Mouse (Mus musculus) forebrain, embryonic 14.5 days (tissue): ENCODE measurements around the gene Ltbp2. TPM values are rescaled to one million over a fixed set of nuclear protein-coding genes. Genes with fewer than 3 reads are reported as not detected.

Source experiments
- ATAC-seq: fragments of 200-750 bp; cut with Nextera tagmentation; 2 replicates; pipeline ENCODE4 v1.8.0; 2017; ENCODE audit warnings: mild to moderate bottlenecking, moderate library complexity
- DNase-seq: peaks from one replicate; pipeline ENCODE4 v3.0.0-alpha.2; 2015; ENCODE audit warnings: low spot score
- H3K27ac ChIP-seq: fragments of 300-500 bp; sonication (generic); 2 replicates; pipeline ENCODE4 v1.5.1; 2014; ENCODE audit warnings: low read depth, mild to moderate bottlenecking, control low read depth, low read length, moderate library complexity
- H3K27me3 ChIP-seq: fragments of 300-500 bp; sonication (generic); replicated peaks from 2 replicates; pipeline ENCODE4 v1.6.1; 2014; ENCODE audit warnings: low read length, control low read depth, mixed read lengths; ENCODE audit not compliant: control insufficient read depth, insufficient read depth
- H3K36me3 ChIP-seq: fragments of 300-500 bp; sonication (generic); 2 replicates; pipeline ENCODE4 v1.6.1; 2014; ENCODE audit warnings: low read length, control low read depth; ENCODE audit not compliant: control insufficient read depth, insufficient read depth
- H3K4me1 ChIP-seq: fragments of 300-500 bp; sonication (generic); 2 replicates; pipeline ENCODE4 v1.6.1; 2014; ENCODE audit warnings: antibody characterized with exemption, low read length, control low read depth; ENCODE audit not compliant: control insufficient read depth, insufficient read depth
- H3K4me2 ChIP-seq: fragments of 300-500 bp; sonication (generic); 2 replicates; pipeline ENCODE4 v1.6.1; 2014; ENCODE audit warnings: mild to moderate bottlenecking, control low read depth, low read length
- H3K4me3 ChIP-seq: fragments of 300-500 bp; sonication (generic); 2 replicates; pipeline ENCODE4 v1.5.1; 2014; ENCODE audit warnings: low read depth, low read length, control low read depth
- H3K9ac ChIP-seq: fragments of 300-500 bp; sonication (generic); 2 replicates; pipeline ENCODE4 v1.6.1; 2014; ENCODE audit warnings: mild to moderate bottlenecking, low read length, control low read depth, moderate library complexity
- H3K9me3 ChIP-seq: fragments of 300-500 bp; sonication (generic); replicated peaks from 2 replicates; pipeline ENCODE4 v1.6.1; 2016; ENCODE audit warnings: low read length, control low read depth, mixed read lengths; ENCODE audit not compliant: control insufficient read depth
- WGBS: fragments of 180-500 bp; shearing (Covaris S2); extraction: QIAGEN DNeasy Blood & Tissue Kit; methylation state at CpG from one replicate; pipeline ENCODE4 v1.1.7; 2014; 5-methylcytosine and 5-hydroxymethylcytosine counted together
- polyA plus RNA-seq: library from polyadenylated mRNA; unstranded; fragments of >200 nt; fragmentation: Nextera tagmentation; extraction: Ambion mirVana; gene quantifications from 2 replicates; pipeline ENCODE4 v1.2.1, GENCODE M21; 2014

Ltbp2 gene
- 0.04 TPM in 1 of 2 replicates, not detected in the other for polyA plus RNA-seq

DNA sequence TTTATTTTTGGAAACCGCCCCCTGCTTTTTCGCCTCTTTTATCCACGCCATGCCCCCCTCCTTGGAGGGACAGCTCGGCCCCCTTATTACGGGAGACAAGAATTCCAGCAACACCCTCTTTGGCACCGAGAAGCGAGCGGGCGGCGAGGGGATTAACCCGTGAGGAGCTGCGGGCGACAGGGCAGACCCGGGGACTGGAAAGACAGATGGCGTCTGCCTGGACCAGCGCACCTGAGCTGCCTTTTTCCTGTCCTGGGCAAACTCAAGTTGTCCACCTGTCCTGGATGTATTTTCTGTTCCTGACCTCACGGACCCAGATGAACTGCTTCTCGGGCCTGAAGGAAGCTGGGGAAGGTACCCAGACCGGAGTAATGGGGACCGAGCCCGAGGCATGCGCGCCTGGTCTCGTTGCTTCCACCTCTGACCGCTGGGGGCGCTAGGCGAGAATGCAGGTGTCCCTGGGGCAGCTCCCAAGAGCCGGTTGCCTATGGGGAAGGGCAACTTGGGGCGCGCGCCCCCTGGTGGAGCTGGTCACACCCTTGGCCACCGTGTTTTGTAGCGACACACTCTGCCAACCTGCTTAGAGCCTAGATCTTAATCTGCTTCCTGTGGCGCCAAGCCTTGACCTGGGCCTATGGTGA is at the start of gene Ltbp2:
TSS of gene Ltbp2 (minus strand) at position 52 of the 641 bp plus-strand sequence.
- Histone ChIP-seq H3K4me1 (0 out of 2 replicates have a peak, but pooled peaks cover 2% of the 10 kb centered on the region), H3K4me2 (peak within 1 kb of the TSS; percentile 46), H3K27me3 (peaks cover 47% of the 10 kb centered on the region), H3K27ac (no peak within 1 kb of the TSS), H3K9me3 (no peaks in the 10 kb centered on the region), H3K4me3 (peak within 1 kb of the TSS; percentile 17), H3K9ac (peak within 1 kb of the TSS; percentile 13; the same call in 1 of the 2 replicates), H3K36me3 (no peaks in the 10 kb centered on the region)
- WGBS: 2% methylated on average over 34 of the region's 34 CpGs
- DNase-seq: peak; percentile 48
- peak; percentile 42; the same call in 1 of the 2 replicates for ATAC-seq

DNA sequence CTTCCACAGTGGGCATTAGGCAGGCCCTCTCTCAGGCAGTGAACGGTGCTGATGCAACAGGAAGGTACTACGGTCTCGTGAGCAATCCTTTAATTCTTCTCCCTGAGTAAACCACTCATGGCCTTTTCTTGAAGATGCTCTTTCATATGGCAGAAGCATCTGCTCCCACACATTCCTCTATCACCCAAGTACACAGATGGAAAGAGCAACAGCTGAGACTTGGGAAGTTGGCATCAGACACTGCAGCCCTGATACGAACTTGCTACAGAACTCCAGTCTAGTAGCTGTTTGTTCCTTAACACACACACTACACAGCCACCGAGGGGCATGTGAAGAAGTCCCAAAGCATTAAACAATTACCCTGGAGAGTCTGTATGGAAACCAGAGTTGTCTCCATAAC is 48.0 kb upstream of the Ltbp2 start:
- ATAC-seq: no peak
- Histone ChIP-seq H3K4me1 (no peaks in the 10 kb centered on the region), H3K4me2 (no peak overlapping the region), H3K9ac (no peak overlapping the region), H3K27me3 (no peaks in the 10 kb centered on the region), H3K27ac (no peak overlapping the region), H3K9me3 (no peaks in the 10 kb centered on the region), H3K4me3 (no peak overlapping the region), H3K36me3 (peaks cover 83% of the 10 kb centered on the region)
- WGBS: 84% methylated on average over 5 of the region's 5 CpGs
- no peak for DNase-seq

DNA sequence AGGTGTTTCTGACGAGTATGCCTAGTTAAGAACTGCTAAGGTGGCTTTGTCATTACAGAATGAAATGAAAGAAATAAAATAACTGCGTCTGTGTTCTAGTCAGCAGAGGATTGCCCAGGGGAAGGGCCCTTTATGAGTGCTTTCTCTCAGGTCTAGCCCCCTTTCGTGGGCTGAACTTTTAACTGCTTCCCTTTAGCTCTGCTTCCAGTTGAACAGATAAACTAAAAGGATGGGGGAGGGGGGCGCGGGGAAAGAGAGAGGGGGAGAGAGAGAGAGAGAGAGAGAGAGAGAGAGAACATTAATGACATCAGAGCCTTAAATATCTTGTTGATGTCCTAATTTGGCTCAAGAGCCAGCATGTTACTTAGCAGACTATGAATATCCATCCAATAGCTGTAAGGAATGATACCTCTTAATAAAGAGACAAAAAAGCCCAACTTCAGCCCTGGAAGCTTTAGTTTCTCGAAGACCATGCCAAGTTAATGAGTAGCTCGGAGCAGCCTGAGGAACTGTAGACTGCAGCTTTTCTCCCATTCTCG is 45.6 kb upstream of the Ltbp2 start:
- H3K9me3 ChIP-seq: no peaks in the 10 kb centered on the region
- no peak overlapping the region for H3K9ac ChIP-seq
- peak overlapping the region; percentile 27; the same call in 1 of the 2 replicates for H3K27ac ChIP-seq
- peaks cover 83% of the 10 kb centered on the region for H3K36me3 ChIP-seq
- no peak overlapping the region for H3K4me3 ChIP-seq
- WGBS: 18% methylated on average over 8 of the region's 8 CpGs
- no peaks in the 10 kb centered on the region for H3K4me1 ChIP-seq
- no peaks in the 10 kb centered on the region for H3K27me3 ChIP-seq
- no peak for ATAC-seq
- H3K4me2 ChIP-seq: no peak overlapping the region
- peak; percentile 42 for DNase-seq

DNA sequence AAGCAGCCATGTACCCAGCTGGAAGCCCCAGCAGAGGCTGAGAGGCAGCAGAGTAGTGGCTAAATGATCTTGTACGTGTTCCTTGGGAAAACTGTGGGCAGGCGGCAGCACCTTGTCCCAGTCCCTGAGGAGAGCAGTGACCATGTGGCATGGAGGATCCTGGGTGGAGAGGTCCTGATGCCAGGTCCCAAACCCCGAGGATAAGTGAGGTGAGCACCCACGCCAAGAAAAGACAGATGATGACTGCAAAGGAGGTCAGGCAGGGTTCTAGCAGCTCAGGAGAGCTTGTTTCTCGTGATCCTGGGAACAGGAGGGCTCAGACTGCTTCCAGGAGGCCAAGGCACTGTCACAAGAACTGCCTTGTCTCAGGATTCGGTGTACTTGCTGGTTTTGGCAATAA is 42.5 kb upstream of the Ltbp2 start:
- Histone ChIP-seq H3K4me3 (no peak overlapping the region), H3K9ac (no peak overlapping the region), H3K27me3 (no peaks in the 10 kb centered on the region), H3K9me3 (no peaks in the 10 kb centered on the region), H3K4me2 (no peak overlapping the region), H3K27ac (no peak overlapping the region), H3K4me1 (no peaks in the 10 kb centered on the region), H3K36me3 (peaks cover 67% of the 10 kb centered on the region)
- DNase-seq (no peak), ATAC-seq (no peak)
- 89% methylated on average over 6 of the region's 6 CpGs for WGBS

DNA sequence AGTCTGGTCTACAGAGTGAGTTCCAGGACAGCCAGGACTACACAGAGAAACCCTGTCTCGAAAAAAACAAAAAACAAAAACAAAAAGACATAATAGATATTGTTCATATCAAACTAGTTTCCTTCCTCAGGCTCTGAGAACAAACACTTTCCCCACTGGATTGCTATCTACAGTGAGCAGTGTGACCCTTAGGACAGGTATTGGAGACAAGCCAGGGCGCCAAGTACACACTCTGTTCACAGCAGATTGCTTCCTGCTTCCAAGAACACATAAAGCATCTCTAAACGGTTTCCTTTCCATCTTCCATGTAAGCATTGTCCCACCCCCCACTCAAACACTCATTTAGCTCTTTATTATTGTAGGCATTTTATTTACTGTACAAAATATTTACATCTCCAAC is 41.5 kb upstream of the Ltbp2 start:
- ATAC-seq: no peak
- WGBS: 76% methylated on average over 3 of the region's 3 CpGs
- H3K4me2 ChIP-seq: no peak overlapping the region

DNA sequence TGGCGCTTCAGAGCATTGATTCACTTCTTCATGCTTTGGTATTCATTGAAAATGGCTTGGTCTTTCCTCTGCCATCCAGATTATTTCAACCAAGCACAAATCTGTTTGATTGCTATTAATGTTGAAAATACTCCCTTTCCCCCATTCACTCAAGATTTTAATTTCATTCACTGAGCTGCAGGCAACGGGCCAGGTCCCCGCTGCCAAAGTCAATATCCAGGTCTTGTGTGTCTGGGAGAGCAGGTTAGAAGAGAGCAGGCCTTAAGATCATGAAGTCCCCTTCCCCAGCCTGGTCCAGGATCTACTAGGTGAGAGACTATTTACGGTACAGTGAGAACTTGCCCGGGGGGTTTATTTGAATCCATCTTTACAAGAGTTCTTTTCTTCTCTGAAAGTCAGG is 38.6 kb upstream of the Ltbp2 start:
- Histone ChIP-seq H3K9ac (no peak overlapping the region), H3K4me3 (no peak overlapping the region), H3K27ac (no peak overlapping the region), H3K27me3 (no peaks in the 10 kb centered on the region), H3K9me3 (no peaks in the 10 kb centered on the region), H3K4me1 (peaks cover 6% of the 10 kb centered on the region; the same call in 1 of the 2 replicates), H3K4me2 (no peak overlapping the region), H3K36me3 (peaks cover 39% of the 10 kb centered on the region)
- ATAC-seq: no peak
- WGBS: 89% methylated on average over 5 of the region's 5 CpGs
- DNase-seq: no peak

More for the DNA sequence above, 41.5 kb upstream of the Ltbp2 start:
- H3K9ac ChIP-seq: no peak overlapping the region
- H3K27ac ChIP-seq: no peak overlapping the region
- no peaks in the 10 kb centered on the region for H3K27me3 ChIP-seq
- no peaks in the 10 kb centered on the region for H3K9me3 ChIP-seq
- DNase-seq: no peak
- no peaks in the 10 kb centered on the region for H3K4me1 ChIP-seq
- no peak overlapping the region for H3K4me3 ChIP-seq
- H3K36me3 ChIP-seq: peaks cover 63% of the 10 kb centered on the region

DNA sequence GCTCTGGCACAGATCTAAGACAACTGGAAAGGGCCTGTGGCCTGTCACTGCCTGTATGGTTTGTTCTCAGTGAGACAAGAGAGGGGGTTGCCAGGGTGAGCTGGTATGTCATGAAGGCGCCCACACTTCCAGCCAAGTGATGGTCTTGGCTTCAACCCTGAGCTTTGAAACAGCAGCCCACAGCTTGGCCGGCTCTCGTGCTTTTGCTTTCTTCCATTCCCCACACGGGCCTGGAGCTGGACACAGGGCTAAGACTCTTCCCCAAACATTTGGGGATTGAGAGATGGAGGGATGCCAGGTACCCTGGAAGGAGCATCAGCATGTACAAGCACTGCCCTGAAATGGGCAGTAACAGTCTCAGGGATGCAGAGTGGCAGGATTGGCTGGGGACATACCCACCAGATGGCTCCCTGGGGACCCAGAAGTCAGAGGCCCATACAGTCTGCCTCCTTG is 36.3 kb upstream of the Ltbp2 start:
- Histone ChIP-seq H3K4me2 (no peak overlapping the region), H3K9ac (no peak overlapping the region), H3K4me3 (no peak overlapping the region), H3K27me3 (no peaks in the 10 kb centered on the region), H3K9me3 (no peaks in the 10 kb centered on the region), H3K27ac (no peak overlapping the region), H3K4me1 (peaks cover 7% of the 10 kb centered on the region; the same call in 1 of the 2 replicates), H3K36me3 (peaks cover 17% of the 10 kb centered on the region; the same call in 1 of the 2 replicates)
- ATAC-seq (no peak), DNase-seq (no peak)
- WGBS: 88% methylated on average over 4 of the region's 4 CpGs

DNA sequence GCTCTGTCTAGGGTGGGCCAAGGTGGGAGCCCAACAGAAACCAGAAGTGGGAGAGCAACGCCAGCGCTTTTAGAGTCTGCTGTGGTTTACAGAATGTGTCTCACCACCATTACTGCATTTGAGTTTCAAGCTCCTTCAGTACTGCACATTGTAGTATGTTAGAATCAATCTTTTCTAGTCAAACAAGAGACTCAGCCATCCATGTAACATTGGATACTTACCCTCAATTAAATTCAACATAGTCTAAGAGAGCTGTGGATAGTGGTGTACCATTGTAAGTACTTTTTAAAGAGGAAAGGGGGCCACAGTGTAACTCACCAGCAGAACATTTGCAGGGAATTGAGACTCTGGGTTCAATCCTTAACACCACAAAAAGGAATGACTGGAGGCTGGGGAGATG is 35.3 kb upstream of the Ltbp2 start:
- H3K4me2 ChIP-seq: no peak overlapping the region
- 12% methylated on average over 2 of the region's 2 CpGs for WGBS
- ATAC-seq (peak; percentile 26), DNase-seq (peak; percentile 38)
- H3K36me3 ChIP-seq: peaks cover 10% of the 10 kb centered on the region; the same call in 1 of the 2 replicates
- H3K4me1 ChIP-seq: peaks cover 11% of the 10 kb centered on the region
- H3K9ac ChIP-seq: no peak overlapping the region
- no peaks in the 10 kb centered on the region for H3K27me3 ChIP-seq
- no peak overlapping the region for H3K4me3 ChIP-seq
- H3K9me3 ChIP-seq: no peaks in the 10 kb centered on the region
- H3K27ac ChIP-seq: peak overlapping the region; percentile 27; the same call in 1 of the 2 replicates

DNA sequence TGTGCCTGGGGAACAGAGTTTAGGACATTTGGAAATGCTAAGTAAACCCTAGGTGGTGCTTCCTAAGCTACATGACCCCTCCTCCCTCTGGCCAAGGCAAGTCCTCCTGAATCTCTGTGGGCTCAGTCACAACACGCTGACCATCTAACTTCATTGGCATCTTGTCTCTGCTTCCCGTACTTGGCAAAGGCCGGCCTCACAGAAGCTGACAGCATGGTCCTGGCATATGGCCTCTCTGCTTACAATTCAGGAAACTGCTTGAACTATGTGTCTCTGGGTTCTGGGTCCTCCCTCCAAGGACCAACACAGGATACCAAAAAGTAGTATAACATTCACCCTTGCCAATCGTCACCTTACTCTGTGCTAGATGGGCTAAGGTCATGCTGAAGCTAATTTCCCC is 33.7 kb upstream of the Ltbp2 start:
- Histone ChIP-seq H3K4me3 (no peak overlapping the region), H3K27me3 (no peaks in the 10 kb centered on the region), H3K9ac (no peak overlapping the region), H3K9me3 (no peaks in the 10 kb centered on the region), H3K4me1 (peaks cover 11% of the 10 kb centered on the region), H3K4me2 (no peak overlapping the region), H3K27ac (no peak overlapping the region), H3K36me3 (0 out of 2 replicates have a peak, but pooled peaks cover 2% of the 10 kb centered on the region)
- 95% methylated on average over 4 of the region's 4 CpGs for WGBS
- ATAC-seq (no peak), DNase-seq (no peak)
